Mouse (Mus musculus) spleen, adult 12 weeks (tissue): Measurements from ENCODE around the gene Pla2g4e.

Source experiments
- DNase-seq: peaks from one replicate; pipeline ENCODE4 v3.0.0; 2022; ENCODE audit warnings: low spot score

Pla2g4e gene

DNA sequence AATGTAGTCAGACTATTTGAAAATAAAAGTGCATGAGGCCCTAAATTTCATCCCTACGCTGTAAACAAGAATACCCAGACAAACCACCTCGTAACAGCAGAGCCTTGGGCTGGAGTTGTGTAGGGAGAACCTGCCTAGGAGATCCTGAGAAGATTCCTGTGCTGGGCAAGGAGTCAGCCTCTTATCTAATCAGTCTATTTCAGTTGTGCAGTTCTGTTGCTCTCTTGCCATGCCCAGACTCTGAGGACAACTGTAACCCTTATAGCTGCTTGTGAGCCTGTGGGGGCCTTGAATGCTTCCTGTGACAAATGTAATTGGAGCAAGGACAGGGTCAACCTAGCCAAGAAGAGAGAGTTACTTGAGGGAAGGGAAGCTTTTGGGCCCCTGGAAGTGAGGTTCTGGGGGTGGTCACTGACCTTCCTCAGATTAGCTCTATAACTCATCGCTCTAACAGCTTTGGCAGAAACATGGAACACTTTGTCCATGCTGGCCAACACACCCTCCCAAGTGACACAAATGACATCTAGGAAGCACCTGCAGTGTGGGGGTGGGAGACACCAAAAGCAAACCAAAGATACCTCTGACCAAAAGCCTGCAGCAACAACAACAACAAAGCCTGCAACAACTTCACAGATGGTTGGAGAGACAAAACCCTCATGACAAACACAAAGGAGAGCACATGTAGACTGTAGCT lies 9.0 kb downstream of the Pla2g4e start:
- DNase-seq = no peak

DNA sequence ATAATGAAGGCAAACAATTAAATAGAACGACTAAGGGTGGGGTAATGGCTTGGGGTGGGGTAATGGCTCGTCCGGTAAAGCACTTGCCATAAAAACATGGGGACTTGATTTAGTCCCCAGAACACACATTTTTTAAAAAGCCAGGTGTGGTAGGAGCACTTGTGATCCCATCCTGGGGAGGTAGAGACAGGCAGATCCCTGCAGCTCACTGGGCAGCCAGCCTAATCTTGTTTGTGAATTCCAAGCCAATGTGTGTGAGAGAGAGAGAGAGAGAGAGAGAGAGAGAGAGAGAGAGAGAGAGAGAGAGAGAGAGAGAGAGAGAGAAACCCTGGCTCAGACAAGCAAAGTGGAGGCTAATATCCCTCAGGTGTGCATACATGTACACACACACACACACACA lies 9.8 kb downstream of the Pla2g4e start:
- DNase-seq = no peak

DNA sequence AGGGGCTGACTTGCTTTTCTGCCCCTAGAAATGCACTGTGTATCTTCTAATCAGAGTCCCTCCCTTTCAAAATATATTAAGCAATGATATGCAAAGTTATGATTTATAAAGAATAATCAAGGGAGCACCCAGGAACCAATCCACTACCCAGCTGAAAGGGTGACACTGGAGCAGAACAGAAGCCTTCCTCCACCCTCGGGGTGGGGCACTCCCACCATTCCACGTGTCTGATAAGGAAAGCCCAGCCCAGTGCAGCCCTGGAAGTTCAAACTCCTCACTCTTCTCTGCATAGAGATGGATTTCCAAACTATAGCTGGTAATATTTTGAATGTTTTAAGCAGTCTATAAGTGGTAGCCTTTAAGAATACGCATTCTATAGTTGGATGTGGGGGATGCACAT lies 13.5 kb downstream of the Pla2g4e start:
- DNase-seq = no peak

DNA sequence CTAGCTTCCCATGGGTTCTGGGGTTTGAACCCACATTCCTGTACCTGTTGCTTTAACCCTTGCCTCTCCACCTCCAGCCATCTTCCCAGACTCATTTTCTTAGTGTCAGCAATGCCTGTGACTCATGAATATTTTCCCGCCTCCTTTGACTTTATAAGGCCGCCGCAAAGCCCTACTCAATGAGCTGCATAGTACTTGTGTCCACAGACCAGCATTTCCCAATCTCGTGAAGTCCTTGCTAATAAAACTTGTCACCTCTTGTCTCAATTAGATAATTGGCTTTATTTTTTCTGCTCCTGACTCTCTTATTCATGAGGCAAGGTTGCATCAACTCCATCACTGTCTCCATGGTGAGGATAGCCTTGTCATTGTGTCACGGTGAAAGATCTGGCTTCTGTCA lies 30.5 kb downstream of the Pla2g4e start:
- DNase-seq = no peak

DNA sequence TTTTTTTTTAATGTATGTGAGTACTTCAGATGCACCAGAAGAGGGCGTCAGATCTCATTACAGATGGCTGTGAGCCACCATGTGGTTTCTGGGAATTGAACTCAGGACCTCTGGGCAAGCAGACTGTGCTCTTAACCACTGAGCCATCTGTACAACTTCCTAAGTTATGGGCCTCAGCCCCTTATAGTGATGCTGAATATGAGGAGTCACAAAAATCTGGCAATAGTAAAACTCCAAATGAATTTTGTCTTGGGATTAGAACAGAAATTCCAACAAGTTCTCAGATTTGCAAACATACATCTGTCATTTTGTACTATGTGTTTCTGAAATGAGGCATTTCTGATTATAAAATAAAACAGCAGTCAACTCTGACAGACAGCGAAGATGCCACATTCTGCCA lies 33.7 kb downstream of the Pla2g4e start:
- DNase-seq = no peak

DNA sequence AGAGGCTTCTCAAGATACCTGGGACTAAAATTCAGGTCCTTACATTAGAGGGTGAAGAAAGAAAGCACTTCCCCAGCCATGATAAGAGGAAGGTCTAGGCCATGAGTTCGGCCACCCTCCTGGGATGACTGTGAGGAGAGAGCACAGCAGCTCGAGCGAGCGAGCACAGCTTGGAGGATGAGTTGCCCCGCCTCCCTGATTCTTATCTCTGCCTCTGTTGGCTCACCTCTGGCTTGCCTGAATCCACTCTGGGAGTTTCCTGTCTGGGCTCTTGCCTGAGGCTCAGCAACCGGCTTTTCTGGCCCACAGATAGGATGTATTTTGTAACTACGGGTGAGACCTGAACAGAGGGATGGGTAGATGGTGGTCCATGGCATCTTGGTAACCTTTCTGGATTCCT lies 37.2 kb downstream of the Pla2g4e start:
- DNase-seq = no peak

DNA sequence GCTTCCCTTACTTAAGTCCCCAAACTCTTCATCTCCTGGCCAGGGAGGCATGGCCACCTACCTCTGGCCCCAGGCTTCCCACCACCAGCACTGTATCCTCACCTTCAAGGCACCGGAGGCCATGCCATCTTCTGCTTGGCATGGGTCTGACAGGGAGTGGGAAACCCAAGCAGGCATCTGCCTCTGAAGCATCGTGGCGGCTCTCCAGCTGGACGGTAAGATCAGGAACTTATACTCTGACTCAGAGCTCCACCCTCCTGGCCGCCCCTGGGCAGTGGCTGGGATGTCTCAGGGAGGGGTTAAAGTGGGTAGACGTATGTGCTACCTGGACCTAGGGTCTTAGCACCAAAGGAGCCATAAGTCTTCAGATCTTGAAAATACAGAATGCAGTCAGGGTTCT lies 38.1 kb downstream of the Pla2g4e start:
- DNase-seq = no peak

DNA sequence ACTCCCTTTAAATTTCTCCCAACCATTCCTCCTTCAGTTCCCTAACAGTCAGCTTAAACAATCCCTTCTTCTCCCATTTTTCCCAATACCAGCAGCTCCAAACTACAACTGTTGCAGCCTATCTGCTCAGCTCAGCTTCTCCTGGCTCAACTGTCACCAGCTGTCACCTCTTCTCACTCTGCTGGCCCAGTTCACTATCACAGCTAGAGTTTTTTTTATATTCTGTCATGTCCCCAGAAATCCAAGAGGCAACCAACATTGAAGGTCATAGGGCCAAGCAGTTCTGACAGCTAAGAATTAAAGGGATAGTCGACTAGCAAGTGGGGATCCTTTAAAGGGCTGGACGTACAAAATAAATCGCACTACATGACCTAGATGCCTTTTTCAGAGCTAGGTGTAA lies 41.4 kb downstream of the Pla2g4e start:
- no peak for DNase-seq

DNA sequence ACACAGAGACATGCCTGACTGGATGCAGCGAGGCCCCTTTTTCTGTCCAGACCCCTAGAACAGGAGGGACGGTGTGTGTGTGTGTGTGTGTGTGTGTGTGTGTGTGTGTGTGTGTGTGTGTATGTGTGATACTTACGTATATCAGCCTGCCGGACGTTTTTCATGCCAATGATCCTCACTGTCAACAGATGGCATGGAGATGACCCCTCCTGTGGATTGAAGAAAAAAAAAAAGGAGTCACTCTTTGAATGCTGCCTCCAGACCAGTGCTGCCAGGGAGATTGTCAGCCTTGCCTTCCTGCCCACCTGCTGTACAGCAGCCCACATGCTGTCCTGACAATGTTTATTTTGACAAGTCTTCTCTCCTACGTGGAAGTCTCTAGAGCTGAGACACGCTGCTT lies 45.1 kb downstream of the Pla2g4e start:
- DNase-seq = no peak

DNA sequence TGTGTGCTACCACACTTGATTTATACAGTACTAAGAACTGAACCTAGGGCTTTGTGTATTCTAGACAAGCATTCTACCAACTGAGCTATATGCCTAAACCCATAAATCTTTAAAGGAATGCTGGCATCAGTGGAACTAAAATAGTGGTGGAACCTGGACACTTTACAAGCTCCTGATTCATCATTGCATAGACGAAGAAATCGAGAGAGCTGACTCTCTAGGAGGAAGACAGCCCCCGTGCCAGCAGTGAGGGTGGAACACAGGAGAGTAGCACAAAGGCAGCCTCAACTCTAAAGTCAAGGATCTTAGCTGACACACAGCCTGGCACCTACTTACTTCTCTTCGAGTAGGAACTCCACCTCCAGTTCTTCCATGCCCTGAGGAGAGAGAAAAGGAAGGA lies 57.0 kb downstream of the Pla2g4e start:
- DNase-seq = no peak

DNA sequence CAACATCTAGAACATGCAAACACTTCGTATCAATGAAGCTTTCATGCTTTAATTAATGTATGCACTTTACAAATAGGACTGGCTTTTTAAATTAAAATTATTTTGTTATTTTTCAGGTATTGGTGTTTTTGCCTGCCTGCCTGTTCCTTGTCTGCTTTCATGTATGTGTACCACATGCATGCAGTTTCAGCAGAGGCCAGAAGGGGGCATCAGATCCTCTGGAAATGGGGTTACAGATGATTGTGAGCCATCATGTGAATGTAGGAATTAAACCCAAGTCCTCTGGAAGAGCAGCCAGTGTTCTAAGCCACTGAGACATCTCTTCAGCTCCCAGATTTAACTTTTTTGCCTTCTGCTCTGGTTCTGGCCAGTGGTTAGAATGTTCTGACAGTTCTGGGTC lies 57.6 kb downstream of the Pla2g4e start:
- DNase-seq = no peak

DNA sequence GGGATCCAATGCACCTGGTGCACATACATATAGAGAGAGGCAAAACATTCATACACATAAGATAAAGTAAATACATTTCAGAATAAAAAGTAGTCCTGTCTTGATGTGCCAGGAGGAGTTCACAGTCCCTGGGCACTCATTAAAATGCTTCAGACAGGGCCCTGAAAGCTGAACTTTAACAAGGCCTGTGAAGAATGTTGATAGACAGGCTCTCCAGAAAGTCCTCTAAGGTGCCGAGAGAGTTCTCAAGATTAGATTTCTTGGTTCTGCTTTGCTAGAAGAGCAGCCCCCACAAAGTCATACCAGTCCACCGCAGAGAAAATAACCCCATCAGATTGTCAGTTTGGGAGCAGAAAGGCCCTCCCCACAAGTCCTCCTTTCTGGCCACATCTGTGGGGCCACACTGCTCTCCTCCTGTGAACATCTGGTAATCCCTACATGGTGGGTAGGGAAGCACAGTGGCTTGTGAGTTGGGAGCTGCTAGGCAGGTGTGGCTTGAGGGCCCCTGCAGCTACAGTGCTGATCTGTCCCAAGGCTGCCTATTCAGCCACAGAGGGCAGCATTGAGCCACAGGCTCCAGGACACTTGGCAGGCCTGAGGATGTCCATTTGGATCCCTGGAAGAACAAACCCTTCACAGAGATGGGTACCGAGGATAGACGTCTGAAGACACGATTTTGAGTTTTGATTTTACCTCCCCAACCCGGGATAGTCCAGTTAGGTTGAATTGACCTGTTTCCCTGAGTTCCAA lies 59.4 kb downstream of the Pla2g4e start:
- DNase-seq = no peak

DNA sequence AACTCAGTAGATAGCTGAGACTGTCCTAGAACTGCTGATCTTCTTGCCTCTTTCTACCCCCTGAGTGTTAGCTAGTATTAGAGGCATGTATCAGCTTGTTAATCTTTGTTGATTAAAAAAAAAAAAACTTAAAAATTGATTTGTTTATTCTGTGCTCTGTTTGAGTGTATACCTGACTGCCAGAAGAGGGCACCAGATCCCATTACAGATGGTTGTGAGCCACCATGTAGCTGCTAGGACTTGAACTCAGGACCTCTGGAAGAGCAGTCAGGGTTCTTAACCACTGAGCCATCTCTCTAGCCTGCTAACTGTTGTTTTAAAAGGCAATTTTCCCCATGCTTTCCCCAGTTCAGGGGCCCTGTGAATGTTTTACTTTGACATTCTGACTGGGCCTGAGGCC lies 66.2 kb downstream of the Pla2g4e start:
- DNase-seq = no peak

DNA sequence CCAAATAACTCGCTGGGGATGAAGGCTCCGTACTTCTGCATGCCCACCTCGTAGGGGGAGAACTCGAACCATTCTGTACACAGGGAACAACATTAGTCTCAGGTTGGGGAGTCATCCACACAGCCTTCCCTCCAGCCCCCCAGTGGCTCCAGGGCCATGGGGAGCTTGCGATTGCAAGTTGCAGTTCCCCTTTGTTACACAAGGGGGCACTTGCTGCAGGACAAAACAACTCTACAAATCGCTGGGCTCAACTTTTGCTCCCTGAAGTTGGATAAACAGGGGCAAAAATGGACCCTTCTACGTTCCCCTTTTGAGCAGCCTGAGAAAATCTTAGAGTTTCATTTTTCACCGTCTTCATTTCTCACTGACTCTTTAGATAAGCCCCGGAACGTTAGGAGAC lies 71.4 kb downstream of the Pla2g4e start:
- peak; percentile 37 for DNase-seq

DNA sequence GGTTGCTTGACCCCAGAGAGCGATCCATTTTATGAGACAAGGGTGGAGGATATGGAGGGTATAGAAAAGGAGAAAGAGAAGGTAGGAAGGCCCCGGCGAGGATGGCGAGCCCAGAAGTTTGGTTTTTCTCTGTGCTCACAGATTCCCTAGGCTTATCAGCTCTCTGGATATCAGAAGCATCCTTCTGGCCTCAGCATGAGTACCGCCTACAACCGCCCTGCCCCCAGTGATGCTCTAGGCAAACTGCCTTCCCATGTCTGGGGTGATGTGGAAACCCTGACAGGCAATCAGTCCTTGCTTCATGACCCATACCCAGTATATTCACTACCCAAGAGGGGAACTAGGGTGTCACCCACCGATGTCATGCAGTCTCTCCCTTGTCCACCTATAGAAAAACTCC lies 73.8 kb downstream of the Pla2g4e start:
- DNase-seq = no peak

DNA sequence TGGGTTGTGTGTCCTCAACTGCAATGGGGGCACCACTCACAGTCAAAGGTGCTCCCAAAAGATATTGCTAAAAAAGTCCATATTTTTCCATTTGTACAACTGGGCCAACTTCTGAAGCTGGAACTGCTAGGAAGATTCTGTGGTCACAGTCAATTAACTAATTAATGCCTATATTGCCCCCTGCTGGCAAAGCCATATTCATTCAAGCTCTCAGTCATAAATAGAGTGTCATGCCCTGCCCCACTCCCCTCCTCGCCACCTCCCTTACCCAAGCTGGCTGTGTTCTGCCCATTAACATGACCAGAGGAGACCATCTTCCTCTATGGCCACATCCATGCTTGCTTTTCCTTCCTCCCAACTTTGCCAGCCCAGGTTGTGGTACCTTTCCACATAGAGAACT lies 74.4 kb downstream of the Pla2g4e start:
- no peak for DNase-seq

DNA sequence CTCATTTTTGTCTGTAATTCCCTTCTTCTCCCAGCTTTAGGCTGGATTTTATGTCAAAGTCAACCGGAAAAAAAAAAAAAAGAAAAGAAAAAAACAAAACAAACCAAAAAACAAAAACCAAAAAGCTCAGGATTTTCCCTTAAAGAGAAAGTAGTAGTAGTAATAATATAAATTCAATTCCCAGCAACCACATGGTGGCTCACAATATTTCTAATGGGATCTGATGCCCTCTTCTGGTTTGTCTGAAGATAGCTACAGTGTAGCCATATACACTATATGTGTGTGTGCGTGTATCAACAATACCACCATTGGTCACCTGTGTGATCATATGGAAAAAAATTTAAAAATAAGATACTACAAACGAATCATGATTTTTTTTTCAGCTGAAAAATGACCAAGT lies 75.8 kb downstream of the Pla2g4e start:
- no peak for DNase-seq

DNA sequence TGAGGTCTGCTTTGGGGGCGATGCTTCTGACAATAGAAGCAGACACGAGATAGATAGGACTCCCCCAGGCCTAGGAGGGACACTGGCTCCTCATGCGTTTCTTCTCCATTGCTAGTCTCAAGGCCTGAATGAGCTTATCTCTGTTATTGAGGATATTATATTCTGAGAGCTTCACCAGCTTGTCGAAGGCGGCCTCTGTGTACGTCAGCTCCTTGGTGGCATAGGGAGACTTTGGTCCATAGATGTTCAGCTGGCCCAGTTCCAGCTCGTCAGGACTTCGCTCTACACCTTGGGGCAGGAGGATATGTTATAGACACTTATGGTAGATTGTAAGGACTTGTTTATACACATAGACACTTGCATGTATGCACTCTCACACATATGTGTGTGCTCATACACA lies 77.4 kb downstream of the Pla2g4e start:
- no peak for DNase-seq

DNA sequence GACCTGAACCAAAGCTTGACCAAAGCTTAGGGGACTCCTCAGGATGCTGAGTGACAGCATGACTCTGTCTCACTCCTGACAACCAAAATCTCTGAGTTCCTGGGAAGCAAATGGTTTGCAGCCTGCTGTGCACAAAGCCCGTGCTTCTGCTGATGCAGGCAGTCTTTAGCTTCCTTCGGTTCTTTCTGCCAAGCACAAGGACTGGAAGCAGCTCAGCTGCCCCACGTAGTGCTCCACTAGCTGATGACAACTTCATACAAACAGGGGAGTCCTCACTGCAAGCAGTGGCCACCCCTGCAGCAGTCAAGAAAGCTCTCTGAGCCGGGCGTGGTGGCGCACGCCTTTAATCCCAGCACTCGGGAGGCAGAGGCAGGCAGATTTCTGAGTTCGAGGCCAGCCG lies 79.7 kb downstream of the Pla2g4e start:
- DNase-seq = no peak

DNA sequence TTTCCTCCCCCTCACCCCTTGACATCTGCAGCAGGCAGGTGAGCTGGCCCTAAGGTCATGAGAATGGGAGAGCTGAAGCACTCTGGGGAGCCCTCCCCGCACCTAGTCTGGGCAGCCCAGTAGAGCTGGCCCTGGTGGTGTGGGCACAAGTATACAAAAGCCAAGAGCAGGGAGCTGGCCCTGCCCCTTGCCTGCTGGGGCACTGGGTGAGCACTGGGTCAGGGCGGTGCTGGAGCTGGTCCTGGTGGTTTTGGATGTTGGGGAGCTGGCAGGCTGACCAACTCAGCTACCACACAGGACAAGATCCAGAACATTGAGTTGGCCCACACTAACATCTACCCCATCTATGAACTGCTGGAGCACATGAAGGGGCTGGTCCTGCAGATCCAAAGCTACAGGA lies 85.7 kb downstream of the Pla2g4e start:
- DNase-seq = no peak

DNA sequence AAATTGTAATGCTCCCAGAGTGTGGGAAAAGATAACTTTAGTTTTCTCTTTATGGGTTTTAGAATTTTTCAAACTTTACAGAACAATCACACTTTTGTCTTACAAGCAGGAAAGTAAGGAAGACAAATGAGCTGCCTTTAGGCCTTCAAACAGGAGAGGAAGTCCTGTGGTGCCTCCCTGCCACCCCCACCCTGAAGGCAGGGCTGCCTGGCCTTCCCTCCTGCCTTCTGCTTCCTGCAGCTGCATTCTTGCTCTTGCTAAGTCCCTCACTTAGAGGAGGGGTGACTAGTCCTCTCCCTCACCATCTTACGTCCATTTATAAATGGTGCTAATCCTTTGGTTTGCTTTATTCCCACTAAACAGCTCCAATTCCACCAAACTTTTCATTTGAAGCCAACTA lies 86.3 kb downstream of the Pla2g4e start:
- no peak for DNase-seq

DNA sequence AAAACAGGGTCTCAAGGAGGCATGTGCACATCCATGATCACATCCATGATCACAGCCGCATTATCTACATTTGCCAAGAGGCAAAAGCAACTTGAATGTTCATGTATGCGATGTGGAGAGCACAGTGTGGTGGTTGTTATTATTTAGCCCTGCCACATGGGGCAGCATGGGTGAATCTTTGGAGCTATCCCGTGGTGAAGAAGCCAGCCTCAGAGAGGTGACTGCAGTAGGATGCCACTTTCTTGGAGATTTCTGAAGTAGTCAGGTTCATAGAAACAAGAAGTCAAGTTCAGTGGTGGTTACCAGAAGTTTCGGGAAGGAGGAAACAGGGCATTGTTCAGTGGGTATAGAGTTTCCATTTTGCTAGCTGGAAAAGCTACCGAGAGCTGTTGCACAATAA lies 87.1 kb downstream of the Pla2g4e start:
- DNase-seq = no peak

DNA sequence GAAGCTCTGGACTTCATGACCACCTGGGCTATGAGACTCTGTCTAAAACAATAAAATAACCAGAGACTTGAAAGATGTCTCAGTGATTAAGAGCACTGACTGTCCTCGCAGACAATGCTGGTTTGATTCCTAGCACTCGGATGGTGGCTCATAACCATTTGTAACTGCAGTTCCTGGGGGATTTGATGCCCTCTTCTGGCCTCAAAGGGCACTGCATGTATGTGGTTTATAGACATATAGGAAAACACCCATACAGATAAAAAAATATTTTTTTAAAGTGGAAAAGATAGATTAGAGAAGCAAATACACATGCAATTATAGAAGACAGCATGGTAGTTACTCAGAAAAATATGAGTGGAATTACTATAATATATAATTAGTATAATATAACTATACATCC lies 87.5 kb downstream of the Pla2g4e start:
- no peak for DNase-seq

DNA sequence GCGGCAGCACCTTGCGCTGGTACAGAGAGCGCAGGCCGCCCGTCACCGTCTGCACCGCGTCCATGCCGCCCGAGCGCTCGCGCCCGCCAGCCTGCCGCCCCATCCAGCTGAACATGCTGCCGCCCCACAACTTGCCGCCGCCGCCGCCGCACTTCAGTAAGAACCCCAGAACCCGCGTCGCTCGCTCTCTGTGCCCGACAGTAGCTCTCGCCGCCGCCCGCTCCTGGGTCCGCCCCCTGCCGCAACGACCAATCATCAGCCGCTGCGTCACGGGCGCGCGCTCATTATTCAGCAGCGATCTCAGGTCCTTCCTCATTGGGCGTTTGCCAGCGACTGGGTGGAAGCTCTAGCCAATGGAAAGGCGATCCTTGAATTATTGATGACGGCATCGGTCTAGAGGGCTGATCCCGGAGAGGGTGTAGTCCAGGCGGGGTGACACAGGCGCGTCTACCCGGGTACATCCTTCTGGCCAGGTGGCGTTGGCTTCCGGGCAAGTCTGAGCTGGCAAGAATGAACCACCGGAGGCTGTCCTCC lies 90.7 kb downstream of the Pla2g4e start, which contains the start of gene Ehd4:
Gene Ehd4, minus strand, starts transcription at position 246 of the 534 bp plus-strand sequence.
- peak; percentile 99 for DNase-seq
